Mouse (Mus musculus) forebrain, embryonic 15.5 days (tissue): ENCODE data around the gene Glt8d2. TPM values are rescaled to one million over a fixed set of nuclear protein-coding genes. Genes with fewer than 3 reads are reported as not detected.
A peak's percentile ranks its signal among the peaks of the same experiment; 100 is the strongest.

Source experiments
- ATAC-seq: fragments of 200-750 bp; cut with Nextera tagmentation; replicated peaks from 2 replicates; pipeline ENCODE4 v1.8.0; 2017; ENCODE audit warnings: mild to moderate bottlenecking, moderate TSS enrichment, moderate library complexity
- H3K27ac ChIP-seq: fragments of 300-500 bp; sonication (generic); replicated peaks from 2 replicates; pipeline ENCODE4 v1.5.1; 2015; ENCODE audit warnings: mild to moderate bottlenecking, inconsistent platforms
- H3K27me3 ChIP-seq: fragments of 300-500 bp; sonication (generic); 2 replicates; pipeline ENCODE4 v1.6.1; 2015; ENCODE audit warnings: inconsistent platforms
- H3K36me3 ChIP-seq: fragments of 300-500 bp; sonication (generic); 2 replicates; pipeline ENCODE4 v1.6.1; 2015; ENCODE audit warnings: mild to moderate bottlenecking, inconsistent platforms
- H3K4me1 ChIP-seq: fragments of 300-500 bp; sonication (generic); 2 replicates; pipeline ENCODE4 v1.6.1; 2015; ENCODE audit warnings: inconsistent platforms
- H3K4me2 ChIP-seq: fragments of 300-500 bp; sonication (generic); replicated peaks from 2 replicates; pipeline ENCODE4 v1.6.1; 2015; ENCODE audit warnings: mild to moderate bottlenecking, inconsistent platforms
- H3K4me3 ChIP-seq: fragments of 300-500 bp; sonication (generic); 2 replicates; pipeline ENCODE4 v1.5.1; 2015; ENCODE audit warnings: mild to moderate bottlenecking, inconsistent platforms
- H3K9ac ChIP-seq: fragments of 300-500 bp; sonication (generic); replicated peaks from 2 replicates; pipeline ENCODE4 v1.6.1; 2015; ENCODE audit warnings: mild to moderate bottlenecking, inconsistent platforms
- H3K9me3 ChIP-seq: fragments of 300-500 bp; sonication (generic); 2 replicates; pipeline ENCODE4 v1.6.1; 2016; ENCODE audit warnings: inconsistent platforms
- WGBS: fragments of 180-500 bp; shearing (Covaris S2); methylation state at CpG from one replicate; pipeline ENCODE4 v1.1.7; 2015; ENCODE audit warnings: mixed read lengths; 5-methylcytosine and 5-hydroxymethylcytosine counted together
- polyA plus RNA-seq: library from polyadenylated mRNA; unstranded; fragments of >200 nt; fragmentation: Nextera tagmentation; extraction: Ambion mirVana; gene quantifications from 2 replicates; pipeline ENCODE4 v1.2.1, GENCODE M21; 2015

Glt8d2 gene
- polyA plus RNA-seq, 1 experiment from 2014 or later = 3.7 TPM

- no peaks in the 10 kb centered on the region for H3K9me3 ChIP-seq
- peak; percentile 83 for ATAC-seq
- no peaks in the 10 kb centered on the region for H3K27me3 ChIP-seq
- no peak overlapping the region for H3K27ac ChIP-seq
- H3K4me1 ChIP-seq = peaks cover 13% of the 10 kb centered on the region
- peak overlapping the region; percentile 35 for H3K4me2 ChIP-seq
- 21% methylated on average over 22 of the region's 22 CpGs for WGBS
- no peak overlapping the region for H3K4me3 ChIP-seq
- no peaks in the 10 kb centered on the region for H3K36me3 ChIP-seq
- no peak overlapping the region for H3K9ac ChIP-seq
These were observed 23.8 kb downstream of the Glt8d2 start for GRCm38 (mm10) chr10:82666436-82667234.

DNA sequence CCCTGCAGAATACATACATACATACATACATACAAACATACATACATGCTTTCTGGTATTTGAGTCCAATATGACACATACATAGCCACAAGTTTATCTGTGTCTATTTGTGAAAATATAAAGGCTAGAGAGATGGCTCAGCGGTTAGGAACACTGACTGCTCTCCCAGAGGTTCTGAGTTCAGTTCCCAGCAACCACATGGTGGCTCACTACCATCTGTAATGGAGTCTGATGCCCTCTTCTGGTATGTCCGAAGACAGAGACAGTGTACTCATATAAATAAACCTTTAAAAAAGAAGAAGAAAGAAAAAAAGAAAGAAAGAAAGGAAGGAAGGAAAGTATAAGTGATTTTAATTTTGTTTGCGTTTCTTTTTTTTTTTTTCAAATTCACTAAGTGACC is 24.5 kb downstream of the Glt8d2 start:
- no peak overlapping the region for H3K4me2 ChIP-seq

DNA sequence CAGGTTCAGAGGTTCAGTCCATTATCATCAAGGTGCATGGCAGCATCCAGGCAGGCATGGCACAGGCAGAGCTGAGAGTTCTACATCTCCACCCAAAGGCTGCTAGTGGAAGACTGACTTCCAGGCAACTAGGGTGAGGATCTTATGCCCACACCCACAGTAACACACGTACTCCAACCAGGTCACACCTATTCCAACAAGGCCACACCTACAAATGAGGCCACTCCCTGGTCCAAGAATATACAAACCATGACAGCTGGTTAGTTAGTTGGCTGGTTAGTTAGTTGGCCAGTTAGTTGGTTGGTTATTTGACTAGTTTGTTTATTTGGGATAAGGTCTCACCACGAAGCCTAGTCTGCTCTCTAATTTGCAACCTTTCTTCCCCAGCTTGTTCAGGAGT is 27.2 kb downstream of the Glt8d2 start:
- 70% methylated on average over 2 of the region's 2 CpGs for WGBS
- no peaks in the 10 kb centered on the region for H3K27me3 ChIP-seq
- no peak overlapping the region for H3K4me2 ChIP-seq
- H3K36me3 ChIP-seq = no peaks in the 10 kb centered on the region
- no peaks in the 10 kb centered on the region for H3K9me3 ChIP-seq
- no peak for ATAC-seq
- H3K9ac ChIP-seq = no peak overlapping the region
- peak overlapping the region; percentile 87 for H3K27ac ChIP-seq
- no peak overlapping the region for H3K4me3 ChIP-seq
- peaks cover 16% of the 10 kb centered on the region for H3K4me1 ChIP-seq

More for the DNA sequence above, 24.5 kb downstream of the Glt8d2 start:
- no peak overlapping the region for H3K9ac ChIP-seq
- no peaks in the 10 kb centered on the region for H3K9me3 ChIP-seq
- H3K27ac ChIP-seq = no peak overlapping the region
- H3K36me3 ChIP-seq = no peaks in the 10 kb centered on the region
- H3K4me3 ChIP-seq = no peak overlapping the region
- WGBS = 61% methylated on average over 3 of the region's 3 CpGs
- no peak for ATAC-seq
- no peaks in the 10 kb centered on the region for H3K27me3 ChIP-seq
- peaks cover 16% of the 10 kb centered on the region for H3K4me1 ChIP-seq

DNA sequence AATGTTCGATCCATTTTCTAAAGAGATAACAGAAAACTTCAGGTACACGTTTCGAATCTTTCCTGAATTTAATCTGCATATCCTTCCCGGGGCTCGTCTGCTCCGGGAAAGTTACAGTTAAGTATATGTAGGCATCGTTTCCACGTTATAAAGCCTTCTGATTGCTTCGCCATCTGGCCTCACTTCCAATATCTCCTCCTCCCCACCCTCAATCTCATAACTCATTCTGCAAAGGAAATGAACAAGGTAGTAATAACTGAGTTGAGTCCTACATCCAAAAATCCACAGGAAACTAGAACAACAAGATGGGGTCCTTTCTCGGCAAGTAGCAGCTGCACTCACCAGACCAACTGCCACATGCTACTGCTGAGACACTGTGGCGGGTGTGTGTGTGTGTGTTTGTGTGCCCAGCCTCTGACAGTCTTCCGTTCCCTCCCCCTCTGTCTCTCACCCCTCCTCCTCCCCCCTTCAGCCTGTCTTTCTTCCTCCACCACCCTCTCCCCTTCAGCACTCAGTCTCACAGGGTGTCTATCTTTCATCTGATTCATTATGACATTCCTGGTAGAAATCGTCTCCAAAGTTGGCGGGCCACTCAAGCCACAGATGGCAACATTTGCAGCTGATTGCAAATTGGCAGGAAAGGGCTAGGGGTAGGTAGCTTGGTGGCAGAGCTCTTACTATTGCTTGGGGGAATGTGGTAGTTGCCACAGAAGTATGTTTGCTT is 28.0 kb downstream of the Glt8d2 start:
- Histone ChIP-seq H3K4me3 (no peak overlapping the region), H3K27ac (peak overlapping the region; percentile 87), H3K4me1 (peaks cover 16% of the 10 kb centered on the region), H3K27me3 (no peaks in the 10 kb centered on the region), H3K9ac (no peak overlapping the region), H3K4me2 (no peak overlapping the region), H3K9me3 (no peaks in the 10 kb centered on the region), H3K36me3 (no peaks in the 10 kb centered on the region)
- WGBS = 59% methylated on average over 14 of the region's 14 CpGs
- peak; percentile 93 for ATAC-seq

- Histone ChIP-seq H3K4me2 (no peak overlapping the region), H3K9ac (no peak overlapping the region), H3K27me3 (no peaks in the 10 kb centered on the region), H3K4me3 (no peak overlapping the region), H3K36me3 (no peaks in the 10 kb centered on the region), H3K9me3 (no peaks in the 10 kb centered on the region), H3K27ac (peak overlapping the region; percentile 87), H3K4me1 (peaks cover 15% of the 10 kb centered on the region)
- WGBS = 84% methylated on average over 8 of the region's 8 CpGs
- no peak for ATAC-seq
These were observed 28.6 kb downstream of the Glt8d2 start for GRCm38 (mm10) chr10:82661820-82662219.

DNA sequence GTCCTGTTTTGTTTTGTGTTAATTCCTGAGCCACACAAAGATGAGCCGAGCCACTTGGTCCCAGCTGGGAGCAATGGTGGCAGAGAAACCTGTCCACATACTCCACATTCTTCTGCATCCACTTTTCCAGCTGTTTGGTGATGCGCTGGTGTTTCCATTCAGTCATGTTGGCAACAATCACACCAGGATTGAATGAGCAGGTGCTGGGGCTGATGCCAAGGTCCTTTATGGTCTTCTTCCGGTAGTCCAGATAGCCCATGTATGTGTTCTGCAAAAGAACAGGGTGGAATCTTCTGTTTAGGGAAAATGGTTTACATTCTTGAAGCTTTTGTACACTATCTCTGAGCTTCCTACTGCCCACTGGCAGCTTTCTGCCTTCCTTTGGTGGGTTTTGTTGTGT is 35.9 kb downstream of the Glt8d2 start:
- H3K4me2 ChIP-seq = no peak overlapping the region
- H3K4me1 ChIP-seq = no peaks in the 10 kb centered on the region
- 83% methylated on average over 3 of the region's 3 CpGs for WGBS
- no peak overlapping the region for H3K4me3 ChIP-seq
- no peak overlapping the region for H3K9ac ChIP-seq
- H3K27ac ChIP-seq = no peak overlapping the region
- H3K36me3 ChIP-seq = peaks cover 22% of the 10 kb centered on the region
- no peak for ATAC-seq
- H3K27me3 ChIP-seq = no peaks in the 10 kb centered on the region
- no peaks in the 10 kb centered on the region for H3K9me3 ChIP-seq

DNA sequence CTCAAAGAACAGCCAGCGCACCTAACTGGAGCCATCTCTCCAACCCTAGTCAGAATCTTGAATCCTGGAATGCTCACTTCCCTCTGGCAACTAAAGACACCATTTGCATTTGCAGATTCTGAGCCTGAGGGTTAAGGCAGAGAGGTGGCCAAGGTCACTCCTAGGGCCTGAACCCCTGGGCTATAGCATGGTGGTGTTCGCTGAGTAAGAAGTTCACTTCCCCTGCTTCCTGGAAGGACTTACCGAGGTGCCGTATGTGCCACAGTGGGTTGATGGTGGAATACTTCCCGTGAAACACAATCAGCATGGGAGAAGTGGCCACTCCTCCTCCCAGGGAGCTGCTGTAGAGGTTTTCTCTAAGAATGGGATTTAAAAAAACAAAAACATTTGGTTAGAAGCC is 37.8 kb downstream of the Glt8d2 start:
- peaks cover 29% of the 10 kb centered on the region for H3K36me3 ChIP-seq
- H3K27ac ChIP-seq = no peak overlapping the region
- H3K9me3 ChIP-seq = no peaks in the 10 kb centered on the region
- no peak for ATAC-seq
- 80% methylated on average over 5 of the region's 5 CpGs for WGBS
- H3K9ac ChIP-seq = no peak overlapping the region
- no peaks in the 10 kb centered on the region for H3K27me3 ChIP-seq
- no peaks in the 10 kb centered on the region for H3K4me1 ChIP-seq
- no peak overlapping the region for H3K4me2 ChIP-seq
- no peak overlapping the region for H3K4me3 ChIP-seq

DNA sequence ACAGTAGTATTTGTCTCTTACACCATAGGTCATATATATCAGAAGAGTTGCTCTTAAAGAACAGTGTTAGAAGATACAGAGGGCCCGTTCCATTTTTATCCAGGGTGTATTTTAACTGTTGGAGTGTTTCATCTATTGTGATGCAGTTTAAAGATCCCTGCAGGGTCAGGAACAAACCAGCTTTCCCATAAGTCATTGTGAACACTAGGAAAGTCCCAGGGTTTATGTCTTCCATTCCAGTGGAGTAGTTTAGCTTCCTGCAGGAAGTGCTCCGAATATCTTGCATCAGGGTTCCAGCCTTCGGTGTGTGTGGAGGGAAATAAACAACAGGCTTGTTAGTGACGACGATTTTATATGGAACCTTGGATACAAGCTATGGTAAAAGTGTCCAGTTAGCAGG is 39.2 kb downstream of the Glt8d2 start:
- Histone ChIP-seq H3K27me3 (no peaks in the 10 kb centered on the region), H3K27ac (no peak overlapping the region), H3K9me3 (no peaks in the 10 kb centered on the region), H3K9ac (no peak overlapping the region), H3K36me3 (peaks cover 42% of the 10 kb centered on the region), H3K4me2 (no peak overlapping the region), H3K4me3 (no peak overlapping the region), H3K4me1 (no peaks in the 10 kb centered on the region)
- ATAC-seq = no peak
- WGBS = 90% methylated on average over 5 of the region's 5 CpGs

GRCm38 (mm10) chr10:82647205-82647811 is 43.1 kb downstream of the Glt8d2 start:
- Histone ChIP-seq H3K36me3 (peaks cover 73% of the 10 kb centered on the region), H3K4me2 (no peak overlapping the region), H3K9me3 (no peaks in the 10 kb centered on the region), H3K27ac (no peak overlapping the region), H3K9ac (no peak overlapping the region), H3K4me3 (no peak overlapping the region), H3K27me3 (no peaks in the 10 kb centered on the region), H3K4me1 (no peaks in the 10 kb centered on the region)
- WGBS = 96% methylated on average over 17 of the region's 17 CpGs
- no peak for ATAC-seq

- H3K36me3 ChIP-seq = peaks cover 71% of the 10 kb centered on the region
- WGBS = 97% methylated on average over 8 of the region's 8 CpGs
- H3K9ac ChIP-seq = no peak overlapping the region
These were observed 44.4 kb downstream of the Glt8d2 start for GRCm38 (mm10) chr10:82646083-82646482.

DNA sequence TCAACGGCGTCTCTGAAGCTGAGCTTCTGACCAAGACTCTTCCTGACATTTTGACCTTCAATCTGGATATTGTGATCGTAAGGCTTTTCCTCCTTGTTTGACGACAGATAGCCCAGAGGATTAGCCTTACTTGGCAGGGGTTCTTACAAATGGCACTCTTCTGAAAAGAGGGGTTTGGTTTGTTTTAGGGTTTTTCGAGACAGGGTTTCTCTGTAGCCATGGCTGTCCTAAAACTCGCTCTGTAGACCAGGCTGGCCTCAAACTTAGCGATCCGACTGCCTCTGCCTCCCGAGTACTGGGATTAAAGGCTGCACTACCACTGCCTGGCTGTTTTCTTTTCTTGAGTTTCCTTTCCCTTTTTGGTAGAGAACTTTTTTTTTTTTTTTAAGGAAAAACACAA is 49.0 kb downstream of the Glt8d2 start:
- H3K4me1 ChIP-seq = no peaks in the 10 kb centered on the region
- 86% methylated on average over 9 of the region's 9 CpGs for WGBS
- H3K27ac ChIP-seq = no peak overlapping the region
- no peak for ATAC-seq
- H3K4me2 ChIP-seq = no peak overlapping the region
- peaks cover 76% of the 10 kb centered on the region for H3K36me3 ChIP-seq
- no peaks in the 10 kb centered on the region for H3K9me3 ChIP-seq
- H3K9ac ChIP-seq = no peak overlapping the region
- no peaks in the 10 kb centered on the region for H3K27me3 ChIP-seq
- no peak overlapping the region for H3K4me3 ChIP-seq

More at GRCm38 (mm10) chr10:82646083-82646482, 44.4 kb downstream of the Glt8d2 start:
- H3K9me3 ChIP-seq = no peaks in the 10 kb centered on the region
- no peak overlapping the region for H3K4me2 ChIP-seq
- no peak for ATAC-seq
- H3K27ac ChIP-seq = no peak overlapping the region
- no peaks in the 10 kb centered on the region for H3K27me3 ChIP-seq
- H3K4me3 ChIP-seq = no peak overlapping the region
- no peaks in the 10 kb centered on the region for H3K4me1 ChIP-seq

GRCm38 (mm10) chr10:82639032-82639698 is 51.3 kb downstream of the Glt8d2 start:
- 93% methylated on average over 8 of the region's 8 CpGs for WGBS
- no peaks in the 10 kb centered on the region for H3K9me3 ChIP-seq
- no peak for ATAC-seq
- no peaks in the 10 kb centered on the region for H3K4me1 ChIP-seq
- H3K27me3 ChIP-seq = no peaks in the 10 kb centered on the region
- H3K27ac ChIP-seq = no peak overlapping the region
- no peak overlapping the region for H3K9ac ChIP-seq
- no peak overlapping the region for H3K4me3 ChIP-seq
- no peak overlapping the region for H3K4me2 ChIP-seq
- H3K36me3 ChIP-seq = peaks cover 58% of the 10 kb centered on the region
